Mouse (Mus musculus) kidney, postnatal 14 days (tissue): ENCODE results near the gene Camk1d.
A peak's percentile ranks its signal among the peaks of the same experiment; 100 is the strongest.

ENCODE experiments used
- DNase-seq: peaks from one replicate; pipeline ENCODE4 v3.0.0; 2022; ENCODE audit warnings: mixed read lengths

Camk1d gene

DNA sequence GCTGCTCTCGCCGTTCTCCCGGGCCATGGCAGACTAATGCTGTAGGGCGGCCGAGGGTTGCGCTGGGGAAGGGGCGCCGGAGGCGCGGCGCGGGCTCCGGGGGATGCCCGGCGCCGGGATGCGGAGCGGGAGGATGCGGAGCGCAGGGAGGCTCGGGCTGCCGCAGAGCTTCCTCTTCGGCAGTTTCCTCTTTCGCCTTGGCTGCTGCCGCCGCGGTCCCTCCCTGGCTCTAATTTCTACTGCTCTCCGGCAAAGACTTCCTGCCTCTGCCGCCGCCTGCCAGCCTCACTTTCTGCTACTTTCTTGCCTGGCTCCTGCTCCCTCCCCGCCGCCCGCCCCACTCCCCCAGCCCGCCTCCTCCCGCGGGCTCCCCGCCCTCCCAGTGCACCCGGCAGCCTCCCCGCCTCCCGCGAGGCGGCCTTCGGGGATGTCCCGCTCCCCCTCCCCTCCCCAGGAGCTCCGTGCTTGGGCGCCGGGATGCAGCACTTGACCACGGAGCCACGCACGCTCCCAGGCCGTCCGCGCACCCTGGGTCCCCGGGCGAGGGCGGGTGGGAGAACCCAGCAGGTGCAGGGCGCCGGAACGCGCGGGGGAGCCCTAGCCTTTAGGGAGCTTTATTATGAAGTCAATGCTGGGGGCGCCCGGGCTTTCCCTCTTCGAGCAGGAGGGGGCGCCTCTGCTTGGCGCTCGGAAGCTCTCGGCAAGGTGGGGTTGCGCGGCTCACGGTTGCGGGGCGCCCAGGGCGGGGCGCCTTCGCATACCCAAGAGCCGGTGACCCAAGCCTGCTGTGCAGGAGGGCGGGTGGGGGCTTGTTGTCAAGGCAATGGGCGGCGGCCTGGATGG is at the start of gene Camk1d:
TSS of gene Camk1d (minus strand) at position 305 of the 843 bp plus-strand sequence.
- DNase-seq, result peak; percentile 74

DNA sequence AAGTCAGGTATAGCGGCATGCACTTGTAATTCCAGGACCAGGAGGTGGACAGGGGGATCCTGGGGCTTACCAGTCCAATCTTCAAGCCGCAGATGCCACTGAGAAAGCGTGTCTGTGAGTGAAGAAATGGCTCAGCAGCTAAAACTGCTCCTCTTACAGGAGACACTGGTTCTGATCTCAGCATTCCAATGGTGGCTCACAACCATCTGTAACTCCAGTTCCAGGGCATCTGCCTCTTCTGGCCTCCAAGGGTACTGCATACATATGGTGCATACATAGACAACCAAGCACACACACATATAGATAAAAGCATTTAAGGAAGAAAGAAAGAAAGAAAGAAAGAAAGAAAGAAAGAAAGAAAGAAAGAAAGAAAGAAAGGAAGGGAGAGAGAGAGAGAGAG is 47.7 kb upstream of the Camk1d start:
- no peak for DNase-seq

DNA sequence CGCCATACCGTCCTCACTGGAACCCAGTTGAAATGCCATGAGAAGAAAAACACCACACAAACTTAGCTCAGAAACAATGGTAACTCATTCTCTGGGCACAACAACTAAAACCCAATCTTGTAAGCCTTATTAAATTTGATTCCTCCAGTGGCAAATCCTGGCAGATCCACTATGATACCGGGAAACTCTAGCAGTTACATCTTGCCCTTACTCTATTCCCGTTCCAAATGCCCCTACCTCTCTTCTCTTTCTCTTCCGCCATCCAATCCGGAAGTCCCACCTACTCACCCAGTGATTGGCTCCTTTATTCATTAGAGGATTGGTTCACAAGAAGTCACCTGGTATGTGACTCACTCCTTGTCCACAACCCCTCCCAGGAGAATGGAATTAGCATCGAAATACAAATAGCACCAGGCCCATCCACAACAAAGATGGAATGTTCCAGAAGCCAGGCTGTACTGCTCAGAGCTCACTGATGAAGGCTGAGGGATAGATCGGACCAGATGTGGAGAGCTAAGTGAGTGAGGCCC is 46.2 kb upstream of the Camk1d start:
- DNase-seq, result no peak

GRCm38 (mm10) chr2:5758569-5758968 is 44.3 kb upstream of the Camk1d start:
- no peak for DNase-seq

DNA sequence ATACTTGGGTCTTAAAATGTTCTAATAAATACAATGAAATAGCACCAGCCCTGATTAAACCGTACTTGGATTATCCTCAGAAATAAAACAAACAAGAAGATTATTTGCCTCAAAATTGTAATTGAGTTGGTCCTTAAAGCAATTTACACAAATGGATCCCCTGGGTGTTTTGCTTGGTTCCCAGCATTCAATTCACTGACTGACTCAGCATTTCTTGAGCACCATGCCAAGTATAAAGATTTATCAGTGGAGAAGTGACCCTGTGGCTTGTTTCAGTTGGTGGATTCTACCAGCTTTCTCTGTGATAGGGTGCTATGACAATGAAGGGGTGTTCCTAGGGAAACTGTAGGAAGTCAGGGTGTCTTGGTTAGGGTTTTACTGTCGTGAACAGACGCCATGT is 36.6 kb upstream of the Camk1d start:
- DNase-seq, result no peak

- DNase-seq, result peak; percentile 7
Observed at GRCm38 (mm10) chr2:5749210-5749609, 34.9 kb upstream of the Camk1d start.

DNA sequence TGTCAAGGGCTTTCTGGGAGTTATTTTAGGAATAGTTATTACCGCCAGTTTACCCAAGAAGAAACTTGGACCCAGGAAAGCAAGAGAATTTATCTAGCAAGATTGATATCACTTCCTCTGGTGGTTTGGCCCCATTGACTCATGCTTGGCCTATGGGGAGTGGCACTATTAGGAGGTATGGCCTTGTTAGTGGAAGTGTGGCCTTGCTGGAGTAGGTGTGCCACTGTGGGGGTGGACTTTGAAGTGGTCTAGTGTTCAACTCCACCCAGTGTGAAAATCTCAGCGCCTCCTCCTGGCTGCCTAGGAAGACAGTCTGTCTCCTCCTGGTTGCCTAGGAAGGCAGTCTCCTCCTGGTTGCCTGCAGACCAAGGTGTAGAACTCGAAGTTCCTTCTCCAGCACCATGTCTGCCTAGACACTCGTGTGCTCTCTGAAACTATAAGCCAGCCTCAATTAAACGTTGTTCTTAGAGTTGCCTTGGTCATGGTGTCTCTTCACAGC is 33.3 kb upstream of the Camk1d start:
- DNase-seq, result no peak

DNA sequence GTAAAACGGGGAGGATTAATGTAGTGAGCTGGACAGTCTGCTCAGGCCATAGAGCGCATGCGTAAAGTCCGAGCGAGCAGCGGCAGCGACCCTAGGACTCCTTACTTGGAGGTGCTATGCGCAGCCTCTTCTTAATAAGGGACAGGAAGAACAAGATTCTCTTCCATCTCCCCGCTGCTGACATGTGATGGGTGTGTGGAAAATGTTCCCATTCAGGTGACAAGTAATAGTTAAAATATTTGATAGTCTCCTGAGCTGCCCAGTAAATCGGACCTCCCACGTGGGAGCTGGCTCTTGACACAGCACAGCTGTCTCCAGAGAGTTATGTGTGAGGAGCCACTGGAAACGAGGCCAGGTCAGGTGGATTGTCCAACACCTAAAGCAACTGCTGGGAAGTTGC is 32.2 kb upstream of the Camk1d start:
- DNase-seq, result peak; percentile 37

DNA sequence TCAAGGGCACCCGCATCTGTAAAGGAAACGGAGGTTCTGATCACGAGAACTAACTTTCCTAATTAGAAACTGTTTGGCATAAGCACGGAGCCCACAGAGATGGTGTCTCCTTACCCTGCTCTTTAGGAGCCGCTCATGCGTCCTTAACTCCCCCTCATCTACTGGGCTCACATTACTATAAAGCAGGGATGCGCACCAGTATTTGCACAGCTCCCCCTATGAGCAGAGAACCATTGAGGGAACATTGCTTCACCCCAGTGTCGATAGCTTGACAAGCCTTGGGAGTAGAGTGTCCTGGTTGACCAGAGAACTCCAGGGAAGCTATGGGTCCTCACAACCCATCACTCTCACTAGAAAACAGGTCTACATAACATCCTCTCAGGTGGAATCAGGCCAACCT is 29.6 kb upstream of the Camk1d start:
- no peak for DNase-seq

DNA sequence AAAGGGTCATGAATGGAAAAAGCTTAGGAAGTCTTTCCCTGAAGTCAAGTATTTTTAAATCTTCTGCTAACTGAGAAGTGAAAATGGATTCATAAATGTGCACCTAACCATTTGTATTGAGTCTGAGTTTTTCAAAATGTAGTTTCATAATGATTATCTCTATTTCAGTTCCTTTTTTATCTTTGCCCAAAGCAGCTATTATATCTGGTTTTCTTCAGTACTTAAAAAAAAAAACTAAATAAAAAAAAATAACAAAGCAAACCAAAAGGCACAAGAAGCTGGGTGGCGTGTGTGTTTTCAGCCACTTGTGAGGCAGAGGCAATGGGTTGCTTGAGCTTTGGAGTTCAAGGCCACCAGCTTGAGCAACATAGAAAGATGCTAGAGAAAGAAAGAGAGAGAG is 26.6 kb upstream of the Camk1d start:
- DNase-seq, result no peak

GRCm38 (mm10) chr2:5735881-5736280 is 21.6 kb upstream of the Camk1d start:
- DNase-seq, result no peak

DNA sequence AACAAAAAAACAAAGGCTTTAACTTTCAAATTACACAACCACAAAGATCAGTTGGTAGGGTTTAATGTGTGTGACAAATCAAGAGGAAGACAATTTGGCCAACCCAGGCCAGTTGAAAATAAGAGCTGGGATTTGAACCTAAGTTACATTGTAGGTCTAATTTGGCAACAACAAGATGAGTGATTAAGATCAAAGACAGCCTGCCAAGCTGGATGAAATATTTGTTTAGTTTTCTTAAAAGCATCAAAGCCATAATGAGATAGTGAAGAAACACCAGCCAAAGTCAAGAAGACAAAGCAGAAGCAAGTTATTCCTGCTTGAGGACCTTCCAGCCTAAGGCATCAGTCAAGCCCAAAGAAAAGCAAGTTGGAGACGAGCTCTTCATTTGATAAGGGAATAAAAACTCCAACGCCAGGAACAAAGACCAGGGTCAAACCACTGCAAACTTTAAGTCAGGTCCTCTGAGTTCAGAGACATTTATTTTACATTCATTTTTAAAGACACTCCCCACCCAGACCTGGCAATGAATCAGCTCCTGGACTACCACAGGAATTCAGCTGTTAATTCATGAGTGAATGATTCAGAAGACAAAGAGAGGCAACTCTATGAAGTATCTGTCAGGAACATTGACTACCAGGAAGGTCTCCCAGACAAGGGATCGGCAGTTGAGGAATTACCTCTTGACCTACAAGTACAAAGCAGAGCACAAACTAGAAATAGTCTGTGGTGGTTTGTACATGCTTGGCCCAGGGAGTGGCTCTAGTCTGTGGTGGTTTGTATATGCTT is 19.2 kb upstream of the Camk1d start:
- DNase-seq, result no peak

- DNase-seq, result no peak
Observed at GRCm38 (mm10) chr2:5732047-5732446, 17.7 kb upstream of the Camk1d start.

- no peak for DNase-seq
Observed at GRCm38 (mm10) chr2:5730364-5730792, 16.1 kb upstream of the Camk1d start.

DNA sequence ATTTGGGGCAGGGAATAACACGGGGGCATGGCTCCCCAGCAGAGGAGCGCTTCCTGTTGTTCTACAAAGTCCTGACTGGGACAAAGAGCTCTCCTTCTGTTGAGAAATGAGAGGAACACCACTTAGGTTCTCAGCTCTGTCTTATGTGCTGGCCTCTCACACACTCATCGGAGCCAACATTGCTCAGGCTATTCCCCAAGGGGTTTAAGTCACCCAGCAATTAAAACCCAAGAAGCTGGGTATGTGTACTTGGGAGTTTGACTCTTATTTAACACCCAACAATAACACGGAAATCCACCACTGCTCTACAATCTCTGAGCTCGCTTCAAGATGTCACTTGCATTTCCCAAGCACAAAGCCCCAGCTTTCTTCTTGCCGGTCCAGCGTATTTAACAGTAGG is 15.6 kb upstream of the Camk1d start:
- DNase-seq, result no peak

DNA sequence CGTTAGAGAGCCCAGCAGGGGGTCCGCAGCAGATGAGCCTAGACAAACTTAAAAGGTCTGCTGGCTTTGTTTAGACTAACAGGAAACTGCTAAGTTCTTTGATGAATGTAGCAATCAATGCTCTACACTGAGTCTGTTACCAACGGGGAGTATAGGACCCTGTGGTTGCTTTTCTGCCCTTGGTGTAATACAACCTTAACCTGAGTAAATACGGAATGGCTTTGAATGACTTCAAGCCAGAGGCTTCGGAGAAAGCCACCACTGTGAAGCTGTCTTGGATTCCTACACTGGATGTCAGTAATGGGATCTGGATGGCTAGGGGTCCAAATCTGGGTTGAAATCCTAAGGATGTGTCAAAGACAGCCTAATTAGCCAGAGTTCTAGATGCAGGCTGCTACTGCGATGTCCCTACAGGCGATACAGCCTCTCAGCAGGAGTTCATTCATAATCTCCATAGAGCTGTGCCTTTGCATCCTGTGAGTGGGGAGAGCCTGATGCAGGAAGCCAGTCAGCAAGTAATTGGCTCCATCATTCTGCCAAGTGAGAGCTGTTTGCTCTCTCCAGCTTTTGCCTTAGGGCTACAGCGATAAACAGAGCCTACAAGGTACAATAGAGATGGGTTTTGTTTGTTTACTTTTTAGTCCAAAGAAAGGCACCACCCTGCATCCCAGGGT is 10.8 kb upstream of the Camk1d start:
- no peak for DNase-seq

GRCm38 (mm10) chr2:5717675-5718074 is 3.4 kb upstream of the Camk1d start:
- no peak for DNase-seq

GRCm38 (mm10) chr2:5715544-5715943 is 1.2 kb upstream of the Camk1d start:
- no peak for DNase-seq

GRCm38 (mm10) chr2:5715054-5715410 is 717 bp upstream of the Camk1d start:
- no peak for DNase-seq

- DNase-seq, result peak; percentile 8
Observed at GRCm38 (mm10) chr2:5713325-5714210, 747 bp downstream of the Camk1d start.

GRCm38 (mm10) chr2:5712255-5712654 is 2.1 kb downstream of the Camk1d start:
- no peak for DNase-seq

GRCm38 (mm10) chr2:5709911-5710310 is 4.4 kb downstream of the Camk1d start:
- no peak for DNase-seq
